Mouse (Mus musculus): ENCODE data around the gene Gm10801. TPM values are rescaled to one million over a fixed set of nuclear protein-coding genes. Genes with fewer than 3 reads are reported as not detected.

Gm10801 gene
- not detected in 2 replicates for polyA plus RNA-seq (2012; rRNA removed; ENCODE audit: low replicate concordance)

GRCm38 (mm10) chr2:98661937-98662336, at the start of gene Gm10801:
Gm10801 (plus strand) TSS chr2:98662237.

GRCm38 (mm10) chr2:98667201-98667600, 5.2 kb downstream of the Gm10801 start, which contains the start of gene Gm10800:
Gm10800 (minus strand) TSS chr2:98667301.

Other genes with a start within 250 kb of the Gm10801 start
- gene Gm10800, start 5.1 kb downstream of the Gm10801 start, polyA plus RNA-seq (2012; rRNA removed; ENCODE audit: low replicate concordance), result 0.29 and 0.30 TPM in 2 replicates

All from subcutaneous adipose tissue, adult 2 months (tissue).